Mouse (Mus musculus): ENCODE results near the gene Tnfrsf8.
"Not testable (repeated sequence)": the region's sequence is repeated elsewhere in the genome, so short reads cannot be mapped to it uniquely, and the experiment has no call there.

Tnfrsf8 gene

DNA sequence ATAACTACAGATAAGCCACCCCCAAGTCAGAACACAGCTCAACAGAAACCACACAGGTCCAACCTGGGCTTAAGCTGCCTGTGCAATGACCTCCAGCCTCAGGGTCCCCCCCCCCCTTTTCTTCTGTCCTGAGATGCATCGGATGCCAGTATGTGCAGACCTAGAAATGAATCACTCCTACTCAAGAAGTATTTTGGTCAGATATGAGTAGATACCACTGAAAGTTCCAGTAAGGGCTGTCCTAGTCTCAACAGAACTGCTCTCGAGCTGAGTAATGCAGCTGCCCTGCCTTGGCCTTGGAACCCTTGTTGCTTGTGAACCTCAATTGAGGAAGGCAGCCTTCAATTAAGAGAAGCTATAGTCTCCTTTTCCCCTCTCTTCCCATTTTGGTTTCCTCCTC, 4.1 kb downstream of the Tnfrsf8 start:
- no peak for DNase-seq (ENCODE audit: low read depth, low spot score)

DNA sequence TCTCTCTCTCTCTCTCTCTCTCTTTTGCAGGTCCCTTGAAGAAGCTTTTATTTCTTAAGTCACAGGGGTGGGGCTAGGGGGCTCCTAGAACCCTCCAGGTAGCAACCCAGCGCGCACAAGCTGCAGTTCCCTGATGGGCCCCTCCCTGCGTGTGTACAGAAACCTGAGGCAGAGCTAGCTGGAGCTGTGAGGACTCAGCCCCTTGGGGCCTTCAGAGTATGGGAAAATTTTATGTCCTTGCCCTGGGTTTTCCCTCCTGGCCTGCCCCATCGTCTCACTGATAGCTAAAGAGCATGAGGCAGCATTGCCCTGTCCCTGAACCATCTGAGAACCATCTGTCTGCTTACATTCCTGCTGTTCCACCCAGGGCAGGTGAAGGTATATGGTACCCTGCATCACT, 8.5 kb downstream of the Tnfrsf8 start:
- no peak for DNase-seq (ENCODE audit: low read depth, low spot score)

DNA sequence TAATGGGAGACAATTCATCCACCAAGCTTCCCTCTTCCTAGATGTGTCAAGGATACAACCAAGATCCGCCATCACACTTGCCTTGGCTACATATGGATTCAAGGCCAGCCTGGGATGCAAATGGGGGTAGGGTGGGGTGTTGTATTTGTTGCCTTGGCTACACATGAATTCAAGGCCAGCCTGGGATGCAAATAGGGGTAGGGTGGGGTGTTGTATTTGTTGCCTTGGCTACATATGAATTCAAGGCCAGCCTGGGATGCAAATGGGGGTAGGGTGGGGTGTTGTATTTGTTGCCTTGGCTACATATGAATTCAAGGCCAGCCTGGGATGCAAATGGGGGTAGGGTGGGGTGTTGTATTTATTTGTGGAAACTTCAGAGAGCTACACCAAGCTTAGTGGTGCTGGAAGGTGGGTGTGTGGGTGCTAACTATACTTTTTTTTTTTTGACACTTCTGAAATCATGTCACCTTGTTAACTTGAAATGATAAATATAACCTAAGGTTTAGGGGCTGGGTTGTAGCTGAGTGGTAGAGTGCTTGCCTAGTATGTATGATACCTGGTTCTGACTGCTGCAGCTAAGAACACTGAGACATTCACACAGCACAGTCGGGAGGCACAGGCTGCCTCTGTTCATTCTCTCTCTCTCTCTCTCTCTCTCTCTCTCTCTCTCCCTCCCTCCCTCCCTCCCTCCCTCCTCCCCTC, 9.2 kb downstream of the Tnfrsf8 start:
- DNase-seq (ENCODE audit: low read depth, low spot score): not testable (repeated sequence)

DNA sequence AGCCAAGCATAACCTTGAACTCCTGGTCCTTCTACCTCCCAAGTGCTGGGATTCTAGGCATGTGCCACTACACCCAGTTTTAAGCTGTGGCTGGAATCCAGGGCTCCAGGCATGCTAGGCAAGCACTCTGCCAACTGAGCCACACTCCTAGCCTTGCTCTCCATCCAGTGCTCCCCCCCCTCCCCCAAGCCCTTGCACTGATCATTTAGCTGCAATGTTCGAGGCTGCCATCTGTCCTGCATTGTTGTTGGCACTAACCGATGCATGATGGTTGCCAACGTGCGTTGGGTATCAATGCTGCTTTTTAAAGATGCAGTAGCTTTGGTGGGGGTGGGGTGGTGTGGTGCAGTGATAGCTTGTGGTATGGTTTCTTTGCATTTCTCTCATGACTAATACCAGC, 10.9 kb downstream of the Tnfrsf8 start:
- DNase-seq (ENCODE audit: low read depth, low spot score): no peak

DNA sequence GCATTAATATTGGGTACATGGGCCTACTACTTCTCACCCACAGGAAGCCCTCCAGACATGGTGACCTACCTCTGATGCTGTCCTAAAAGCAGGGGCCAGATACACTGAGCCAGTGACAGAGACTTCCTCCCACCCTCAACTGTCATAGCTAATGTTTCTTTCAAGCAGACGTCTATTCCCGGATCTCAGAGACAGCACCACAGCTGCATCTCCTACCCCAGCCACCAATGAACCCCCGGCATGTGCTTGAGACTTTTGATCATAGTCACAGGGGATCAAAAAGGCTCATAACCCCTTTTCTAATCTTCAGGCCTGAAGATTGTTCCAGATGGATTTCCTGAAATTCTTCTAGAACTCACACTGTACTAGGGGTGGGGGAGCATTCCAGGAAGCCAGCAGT, 12.9 kb downstream of the Tnfrsf8 start:
- no peak for DNase-seq (ENCODE audit: low read depth, low spot score)

DNA sequence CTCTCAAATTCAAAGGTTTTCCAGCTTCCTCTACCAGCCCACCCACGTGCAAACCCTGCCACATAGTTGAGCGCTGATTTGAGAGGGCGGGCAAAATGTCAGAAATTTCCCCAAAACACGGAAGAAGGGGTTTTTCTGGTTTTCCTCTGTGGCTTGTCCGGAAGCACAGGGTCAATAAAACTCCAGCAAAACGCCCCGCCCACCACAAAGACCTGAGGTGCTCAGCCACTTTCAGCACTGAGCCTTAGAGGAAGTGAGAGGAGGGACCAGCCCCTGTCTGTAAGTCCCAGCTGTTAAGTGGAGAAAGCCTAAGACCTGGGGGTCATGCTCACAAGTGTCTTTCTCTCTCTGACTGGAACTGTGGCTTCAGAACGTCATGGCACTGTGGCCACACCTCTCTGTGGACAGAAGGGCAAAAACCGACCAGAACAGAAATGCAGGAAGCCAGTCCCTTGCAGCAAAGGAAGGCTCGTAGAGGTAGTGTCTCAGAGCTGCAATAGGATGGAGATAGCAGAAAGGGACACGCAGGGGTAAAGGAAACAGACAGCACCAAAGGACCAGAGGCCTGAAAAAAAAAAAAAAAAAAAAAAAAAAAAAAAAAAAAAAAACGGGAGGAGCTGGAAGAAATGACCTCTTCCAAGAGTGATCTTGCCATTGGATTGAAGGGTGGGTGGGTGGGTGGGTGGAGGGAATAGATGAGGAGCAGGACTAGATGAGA, 14.6 kb downstream of the Tnfrsf8 start:
- no peak for DNase-seq (ENCODE audit: low read depth, low spot score)

DNA sequence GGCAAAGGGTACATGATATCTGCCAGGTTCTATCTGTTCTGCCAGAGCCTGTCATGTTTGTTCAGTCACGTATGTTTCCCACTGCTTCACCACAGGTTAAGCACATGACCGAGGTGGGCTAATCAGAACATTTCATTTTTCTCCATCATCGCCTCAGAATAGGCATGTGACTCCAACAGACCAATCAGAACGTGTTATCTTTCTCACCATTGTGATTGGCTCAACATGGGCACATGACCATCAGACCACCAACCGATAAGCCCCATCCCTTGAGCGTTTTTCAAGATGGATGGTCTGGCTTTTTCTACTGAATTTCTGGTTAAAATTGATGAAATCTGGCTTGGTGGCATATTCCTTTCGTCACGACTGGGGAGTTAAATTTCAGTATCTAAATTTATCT, 15.6 kb downstream of the Tnfrsf8 start:
- no peak for DNase-seq (ENCODE audit: low read depth, low spot score)

DNA sequence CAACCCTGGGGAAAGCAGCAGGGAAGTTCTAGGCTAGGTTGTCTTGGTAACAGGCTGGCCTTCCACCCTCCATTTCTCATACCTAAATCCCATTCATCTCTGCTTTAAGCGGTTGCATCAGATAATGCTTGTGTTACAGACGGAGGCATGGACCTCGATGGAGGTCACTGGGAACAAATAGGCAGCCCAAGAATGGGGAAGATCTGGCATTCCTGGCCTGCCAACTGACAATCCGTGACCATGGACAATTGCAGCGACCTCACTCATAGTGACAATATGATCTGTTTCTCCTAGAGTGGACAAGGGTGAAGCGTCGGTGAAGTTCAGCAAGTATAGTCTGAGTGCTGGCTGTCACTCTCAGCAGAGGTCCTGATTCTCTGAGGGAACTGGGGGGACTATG, 16.1 kb downstream of the Tnfrsf8 start:
- no peak for DNase-seq (ENCODE audit: low read depth, low spot score)

DNA sequence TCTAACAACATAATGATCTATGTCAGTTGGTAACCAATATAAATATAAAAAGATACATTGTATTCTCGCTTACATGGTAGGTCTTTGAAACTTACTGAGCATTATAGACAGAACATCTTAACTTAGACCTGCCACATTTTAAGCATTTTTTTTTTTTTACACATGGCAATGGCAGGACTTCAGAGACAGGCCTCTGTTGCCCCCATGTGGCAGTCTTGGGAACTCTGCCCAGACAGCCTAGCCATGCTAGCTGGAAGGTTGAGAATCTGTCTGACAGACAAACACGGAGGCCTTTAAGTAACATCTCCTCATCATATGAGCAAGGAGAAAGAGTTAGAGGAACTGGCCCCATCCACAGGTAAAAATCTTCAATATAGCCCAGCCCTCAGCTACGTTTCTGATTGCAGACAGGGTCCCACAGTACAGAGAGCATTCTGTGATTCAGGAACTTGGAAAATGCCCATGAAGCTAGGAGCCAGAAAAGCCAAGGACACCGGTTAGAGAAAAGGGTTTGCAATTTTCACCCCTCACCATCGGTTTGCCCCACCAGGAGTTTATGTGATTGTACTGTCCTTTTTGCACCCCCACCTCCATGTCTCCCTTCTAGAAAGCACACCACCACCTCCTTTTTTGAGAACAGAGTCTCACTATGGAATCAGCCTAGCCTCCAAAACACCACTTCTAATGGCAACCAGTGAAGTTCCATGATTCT, 19.2 kb downstream of the Tnfrsf8 start:
- no peak for DNase-seq (ENCODE audit: low read depth, low spot score)

DNA sequence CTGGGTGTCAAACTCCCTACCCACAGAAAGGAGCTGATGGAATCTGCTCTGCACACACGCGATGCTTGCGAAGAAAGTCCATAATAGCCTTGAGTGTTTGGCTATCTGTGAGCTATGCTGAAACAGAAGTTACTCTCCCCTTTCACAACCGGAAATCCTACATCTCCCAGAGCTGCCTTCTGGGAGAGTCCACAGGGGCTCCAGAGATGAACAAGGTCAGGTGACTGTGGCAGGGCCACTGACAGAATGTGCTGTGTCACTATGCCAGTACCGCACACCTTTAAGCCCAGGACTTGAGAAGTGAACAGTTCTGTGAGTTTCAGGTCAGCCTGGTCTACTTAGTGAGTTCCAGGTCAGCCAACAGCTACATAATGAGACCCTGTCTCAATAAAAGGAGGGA, 20.4 kb downstream of the Tnfrsf8 start:
- no peak for DNase-seq (ENCODE audit: low read depth, low spot score)

DNA sequence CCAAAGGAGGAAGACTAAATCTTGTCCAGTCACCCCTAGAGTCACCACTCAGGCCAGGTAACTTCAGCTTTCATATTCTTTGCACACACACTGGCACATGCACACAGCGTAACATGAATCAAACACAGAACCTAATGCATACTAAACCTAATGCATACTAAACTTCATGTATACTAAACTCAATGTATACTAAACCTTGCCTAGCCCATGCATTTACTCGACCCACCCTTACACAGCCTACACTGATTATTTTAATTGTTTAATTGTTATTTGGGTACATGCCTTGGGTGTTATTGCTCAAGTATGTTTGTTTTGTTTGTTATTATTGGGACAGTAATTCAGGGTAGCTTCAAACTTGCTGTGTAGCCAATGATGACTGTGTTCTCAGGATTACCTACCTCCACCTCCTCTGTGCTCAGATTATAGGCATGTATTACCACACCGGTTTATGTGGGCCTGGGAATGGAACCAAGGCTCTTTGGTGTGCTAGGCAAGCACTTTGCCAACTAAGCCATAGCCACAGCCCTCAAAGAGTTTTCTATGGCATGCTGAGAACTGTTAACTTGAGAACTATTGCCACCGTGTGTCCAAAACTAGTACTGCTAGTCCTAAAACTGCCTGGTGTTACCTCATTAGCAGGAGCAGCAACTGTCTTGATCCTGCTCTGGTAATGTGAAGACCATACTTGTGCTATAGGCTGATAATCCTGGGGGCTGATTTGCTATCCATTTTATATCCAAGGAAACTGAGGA, 28.4 kb downstream of the Tnfrsf8 start:
- peak; percentile 48 for DNase-seq (ENCODE audit: low read depth, low spot score)

DNA sequence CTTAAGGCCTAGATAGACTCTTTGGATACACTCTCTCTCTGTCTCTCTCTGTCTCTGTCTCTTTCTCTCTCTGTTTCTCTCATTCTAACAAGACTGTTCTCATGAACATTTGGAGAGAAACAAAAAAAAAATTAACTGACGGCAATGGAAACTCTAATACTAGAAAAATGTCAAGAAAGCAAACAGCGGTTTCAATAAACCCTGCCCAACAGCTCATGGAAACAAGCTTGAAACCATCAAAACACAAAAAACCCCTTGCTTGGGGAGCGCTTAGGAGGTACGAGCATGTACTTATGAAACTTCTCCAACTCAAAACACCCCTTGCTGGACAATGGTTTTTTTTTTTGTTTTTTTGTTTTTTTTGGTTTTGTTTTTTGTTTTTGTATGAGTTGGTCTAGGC, 30.3 kb downstream of the Tnfrsf8 start:
- no peak for DNase-seq (ENCODE audit: low read depth, low spot score)

DNA sequence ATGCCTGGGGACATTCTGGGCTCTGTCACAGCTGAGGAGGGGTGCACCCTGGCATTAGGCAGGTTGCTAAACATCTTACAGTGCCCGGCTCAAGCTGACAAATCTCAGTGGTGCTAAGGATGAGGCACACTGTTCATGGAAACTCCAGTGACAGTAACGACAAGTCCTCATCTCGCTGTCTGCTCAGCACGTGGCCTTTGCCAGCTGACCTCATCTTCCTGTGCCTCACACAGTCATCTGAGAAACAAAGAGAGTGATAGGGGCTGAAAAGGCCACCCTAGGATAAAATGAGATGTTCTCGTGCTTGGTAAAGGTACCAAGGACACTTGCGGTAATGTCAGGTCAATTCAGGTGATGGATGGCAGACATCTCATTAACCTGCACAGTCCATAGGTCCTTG, 31.5 kb downstream of the Tnfrsf8 start:
- DNase-seq (ENCODE audit: low read depth, low spot score): no peak

DNA sequence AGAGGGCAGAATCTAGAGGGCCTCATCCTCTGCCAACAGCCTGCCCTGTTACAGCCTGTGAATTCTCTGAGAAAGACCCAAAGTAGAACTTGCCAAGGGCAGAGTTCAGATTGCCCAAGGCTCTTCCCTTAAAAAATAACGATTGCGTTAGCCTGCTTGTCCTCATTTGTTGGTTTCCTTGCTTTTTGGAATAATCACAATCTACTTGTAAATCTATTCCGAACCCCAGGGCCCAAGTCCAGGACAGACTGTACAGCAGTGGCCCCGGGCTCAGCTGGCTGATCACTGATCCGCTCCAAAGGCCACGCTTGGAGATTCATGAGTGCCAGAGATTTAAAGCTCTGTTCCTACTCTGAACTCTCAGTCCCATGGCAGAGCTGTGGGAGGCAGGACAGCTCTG, 34.0 kb downstream of the Tnfrsf8 start:
- DNase-seq (ENCODE audit: low read depth, low spot score): no peak

DNA sequence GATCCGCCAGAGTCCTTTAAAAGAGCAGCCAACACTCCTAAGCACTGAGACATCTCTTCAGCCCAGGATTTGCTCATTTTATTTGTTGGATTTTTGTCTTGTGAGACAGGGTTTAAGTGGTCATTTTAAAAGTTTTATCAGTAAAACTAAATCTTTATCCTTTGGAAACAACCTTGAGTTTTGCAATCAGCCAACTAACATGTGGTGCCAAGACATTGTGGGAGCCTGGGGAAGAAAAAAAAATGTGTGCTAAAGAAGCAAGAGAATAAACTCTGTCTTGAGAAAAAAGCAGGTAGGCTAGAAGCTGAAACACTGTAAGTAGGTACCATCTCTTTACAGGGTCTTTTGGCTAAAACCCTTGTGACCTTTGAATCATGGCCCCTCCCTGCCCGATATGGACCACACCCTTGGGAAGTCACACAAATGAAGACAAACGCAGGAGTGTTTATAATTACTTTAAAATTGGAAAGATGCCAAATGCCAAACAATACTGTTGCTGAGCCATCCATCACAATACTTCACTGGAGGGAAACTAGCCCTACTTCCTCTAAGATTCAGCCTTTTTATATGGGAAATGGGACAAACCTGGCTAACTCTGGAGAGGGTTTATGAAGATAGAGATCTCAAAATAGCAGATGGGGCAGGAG, 36.1 kb downstream of the Tnfrsf8 start:
- no peak for DNase-seq (ENCODE audit: low read depth, low spot score)

DNA sequence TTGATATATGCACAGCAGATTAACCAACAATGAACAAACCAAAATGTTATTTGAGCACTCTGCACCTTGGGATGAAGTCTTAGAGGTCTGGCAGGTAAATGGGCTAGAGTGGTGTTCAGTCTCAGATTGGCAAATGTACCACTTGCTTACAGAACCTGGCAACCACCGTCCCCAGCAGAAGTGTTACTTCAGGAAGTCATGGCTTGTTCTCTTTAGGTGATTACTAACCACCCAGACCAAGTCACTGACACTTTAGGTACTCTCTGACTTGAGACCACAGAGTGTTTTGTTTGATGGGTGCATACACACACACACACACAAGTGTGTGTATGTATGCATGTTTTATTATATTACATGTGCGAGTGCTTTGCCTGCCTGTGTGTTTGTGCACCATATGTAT, 36.7 kb downstream of the Tnfrsf8 start:
- no peak for DNase-seq (ENCODE audit: low read depth, low spot score)

DNA sequence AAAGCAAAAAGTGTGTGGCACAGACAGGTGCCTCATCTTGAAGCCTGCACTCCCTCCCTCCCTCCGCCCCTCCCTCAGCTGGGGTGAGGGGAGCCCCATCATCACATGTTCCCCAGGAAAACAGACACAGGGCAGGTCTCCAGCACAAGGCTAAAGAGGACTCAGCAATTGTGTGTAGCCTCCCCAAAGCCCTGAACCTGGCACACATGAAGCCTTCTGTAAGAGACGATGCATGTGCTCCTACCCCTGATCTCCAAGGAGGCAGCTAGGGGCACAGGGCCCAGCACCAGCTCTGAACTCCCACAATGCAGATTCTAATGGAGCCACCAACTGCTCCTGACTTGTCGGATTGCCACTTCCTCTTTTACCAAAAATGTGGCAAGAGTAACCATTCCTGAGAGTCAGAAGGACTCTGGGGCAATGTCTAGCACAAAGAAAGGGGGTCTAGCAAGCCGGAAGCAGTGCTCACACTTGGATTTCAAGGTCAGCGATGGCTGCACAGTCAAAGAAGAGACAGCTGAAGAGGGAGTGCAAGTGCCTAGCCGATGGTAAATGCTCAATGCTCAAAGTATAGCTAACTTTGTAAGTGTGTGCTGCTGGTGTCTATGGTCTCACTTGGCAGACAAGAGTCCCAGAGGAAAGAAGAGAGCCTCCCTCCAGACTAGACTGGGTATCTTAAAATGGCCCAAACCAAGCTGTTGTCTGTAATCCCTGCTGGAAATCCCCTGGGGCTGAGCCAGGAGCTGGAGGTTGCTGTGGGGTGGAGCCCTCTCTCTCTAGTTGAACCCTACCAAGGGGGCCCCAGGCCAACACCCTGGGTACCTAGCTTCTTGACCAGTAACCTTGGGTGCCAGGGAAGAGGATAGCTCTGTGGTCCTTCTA, 38.4 kb downstream of the Tnfrsf8 start:
- DNase-seq (ENCODE audit: low read depth, low spot score): no peak

DNA sequence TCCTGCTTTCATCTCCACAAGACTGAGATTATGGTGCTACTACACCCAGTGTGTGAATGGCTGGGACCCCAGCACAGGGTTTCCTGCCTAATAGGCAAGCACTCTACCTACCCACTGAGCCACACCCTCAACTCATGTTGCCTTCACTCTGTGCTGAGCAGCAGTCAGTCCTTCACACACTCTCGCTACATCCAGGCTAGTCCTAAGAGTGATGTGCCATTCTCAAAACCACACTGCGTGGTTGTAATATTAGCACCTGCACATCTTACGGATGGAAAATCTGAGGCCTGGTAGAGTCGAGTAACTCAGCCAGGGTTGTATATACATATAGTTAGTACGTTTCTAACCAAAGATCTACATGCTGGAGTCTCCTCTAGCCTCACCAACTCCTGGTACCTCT, 40.1 kb downstream of the Tnfrsf8 start:
- DNase-seq (ENCODE audit: low read depth, low spot score): no peak

DNA sequence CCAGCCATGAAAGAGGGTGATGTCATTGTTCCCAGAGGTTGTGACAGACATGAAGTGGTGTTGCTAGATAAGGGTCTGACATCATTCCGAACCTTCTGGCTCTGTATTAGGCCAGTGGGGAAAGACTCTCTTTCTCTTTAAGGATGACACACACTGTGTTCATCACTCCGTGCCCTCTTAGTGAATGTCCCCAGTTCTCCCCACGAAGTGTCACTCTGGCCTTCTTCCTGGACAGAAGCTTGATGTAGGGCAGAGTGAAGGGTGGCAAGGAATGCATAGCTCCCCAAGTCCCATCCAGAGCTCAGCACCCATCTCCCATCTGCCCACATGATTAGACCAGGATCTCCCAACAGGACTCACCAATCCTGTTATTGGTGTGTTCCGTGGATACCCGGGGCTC, 41.0 kb downstream of the Tnfrsf8 start:
- no peak for DNase-seq (ENCODE audit: low read depth, low spot score)

DNA sequence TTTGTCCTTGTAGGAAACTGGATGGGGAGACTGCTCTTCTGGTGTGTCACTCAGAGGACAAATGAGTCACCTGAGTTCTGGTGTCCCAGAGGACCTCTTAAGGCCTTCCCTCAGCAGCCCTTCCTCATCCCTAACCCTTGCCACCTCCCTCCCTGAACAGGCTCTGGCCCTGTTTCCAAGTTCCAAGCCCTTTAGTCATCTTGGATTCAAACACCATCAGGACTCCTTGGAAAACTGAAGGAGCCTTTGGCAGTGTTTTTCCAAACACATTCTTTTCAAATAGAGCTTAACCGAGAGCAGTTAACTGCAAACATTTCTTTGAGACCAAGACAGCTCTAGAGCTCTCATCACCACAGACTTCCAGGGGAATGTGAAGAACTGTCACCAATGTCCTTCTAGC, 42.2 kb downstream of the Tnfrsf8 start:
- no peak for DNase-seq (ENCODE audit: low read depth, low spot score)

DNA sequence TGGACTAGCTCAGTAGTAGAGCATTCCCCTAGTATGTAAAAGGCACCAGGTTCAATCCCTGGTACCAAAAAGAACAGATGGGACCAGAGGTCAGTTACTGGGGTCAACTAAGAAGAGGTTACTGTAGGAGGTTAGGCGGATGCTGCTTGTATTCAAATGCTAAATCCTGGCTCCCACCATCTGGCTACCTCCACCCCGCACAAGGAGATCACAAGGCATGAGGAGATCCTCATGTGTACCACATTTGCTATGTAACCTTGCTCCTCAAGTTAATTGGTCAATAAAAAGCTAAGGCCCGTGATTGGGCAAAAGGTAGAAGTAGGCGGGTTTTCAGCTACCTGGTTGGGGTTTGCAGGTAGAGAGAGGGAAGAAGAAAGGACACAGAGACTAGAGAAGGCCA, 43.3 kb downstream of the Tnfrsf8 start:
- no peak for DNase-seq (ENCODE audit: low read depth, low spot score)
